Mouse (Mus musculus): ENCODE results near the gene P4ha3. TPM values are rescaled to one million over a fixed set of nuclear protein-coding genes. Genes with fewer than 3 reads are reported as not detected.
"Not testable (repeated sequence)": the region's sequence is repeated elsewhere in the genome, so short reads cannot be mapped to it uniquely, and the experiment has no call there.

Gene P4ha3
- total RNA-seq (2021) = 1 to 10 TPM; 1.2 to 1.4 TPM
- long read RNA-seq, experiment 1 = 0 reads
- long read RNA-seq, experiment 2 = 0 reads

- DNase-seq = no peak
Measured at GRCm38 (mm10) chr7:100285383-100285782, at the start of gene P4ha3. Gene P4ha3, plus strand, starts transcription at chr7:100285520.

DNA sequence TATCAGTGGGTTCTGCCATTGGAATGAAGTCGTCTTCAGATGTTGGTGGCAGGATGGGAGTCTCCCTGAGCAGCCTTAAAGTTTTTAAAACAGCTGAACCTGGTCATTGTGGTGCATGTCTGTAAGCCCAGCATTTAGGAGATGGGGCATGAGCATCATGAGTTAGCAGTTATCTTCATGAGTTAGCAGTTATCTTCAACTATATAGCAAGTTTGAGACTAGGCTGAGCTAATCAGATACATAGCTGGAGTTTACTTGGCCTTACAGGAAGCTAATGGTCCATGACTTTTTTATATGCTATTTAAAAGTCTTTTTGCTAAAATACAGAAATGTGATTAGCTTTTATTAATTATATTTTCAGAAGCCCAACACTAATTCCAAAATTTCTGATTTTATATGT is 47.0 kb upstream of the P4ha3 start:
- no peak for DNase-seq

DNA sequence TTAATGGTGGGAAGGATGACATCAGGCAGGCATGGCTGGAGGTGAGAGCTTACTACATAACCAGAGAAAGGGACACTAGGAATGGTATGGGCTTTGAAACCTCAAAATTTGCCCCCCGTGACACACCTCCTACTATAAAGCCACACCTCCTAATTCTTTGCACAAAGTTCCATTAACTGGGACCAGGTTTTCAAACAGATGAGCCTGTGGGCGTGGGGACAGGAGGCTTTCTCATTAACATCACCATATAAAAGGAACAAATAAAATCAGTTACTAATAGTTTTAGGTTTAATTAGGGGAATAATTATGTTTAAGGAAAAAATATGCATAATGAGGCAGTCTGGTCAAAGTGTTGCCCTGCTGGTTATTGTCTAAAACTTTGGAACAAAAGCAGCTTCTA is 44.7 kb upstream of the P4ha3 start:
- DNase-seq = no peak

GRCm38 (mm10) chr7:100243007-100243406 is 42.3 kb upstream of the P4ha3 start:
- no peak for DNase-seq

- DNase-seq = no peak
Measured at GRCm38 (mm10) chr7:100244225-100244624, 41.1 kb upstream of the P4ha3 start.

DNA sequence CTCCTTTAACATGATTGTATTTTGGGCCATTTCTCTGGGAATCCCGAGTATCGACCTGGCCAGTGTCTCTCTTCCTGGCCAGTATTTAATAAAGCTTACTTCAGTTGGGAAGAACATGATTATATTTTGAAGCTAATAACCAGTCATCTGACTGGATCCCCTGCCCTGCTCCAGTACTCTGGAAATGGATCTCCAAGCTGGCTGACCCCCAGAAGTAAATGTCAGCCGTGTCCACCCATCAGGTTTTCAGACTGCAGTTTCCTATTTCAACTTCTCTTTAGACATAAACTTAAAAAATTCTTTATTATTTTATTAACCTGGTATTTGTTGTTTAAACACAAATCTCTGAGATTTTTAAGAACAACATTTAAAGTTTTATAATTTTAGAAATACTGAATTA is 40.1 kb upstream of the P4ha3 start:
- DNase-seq = no peak

DNA sequence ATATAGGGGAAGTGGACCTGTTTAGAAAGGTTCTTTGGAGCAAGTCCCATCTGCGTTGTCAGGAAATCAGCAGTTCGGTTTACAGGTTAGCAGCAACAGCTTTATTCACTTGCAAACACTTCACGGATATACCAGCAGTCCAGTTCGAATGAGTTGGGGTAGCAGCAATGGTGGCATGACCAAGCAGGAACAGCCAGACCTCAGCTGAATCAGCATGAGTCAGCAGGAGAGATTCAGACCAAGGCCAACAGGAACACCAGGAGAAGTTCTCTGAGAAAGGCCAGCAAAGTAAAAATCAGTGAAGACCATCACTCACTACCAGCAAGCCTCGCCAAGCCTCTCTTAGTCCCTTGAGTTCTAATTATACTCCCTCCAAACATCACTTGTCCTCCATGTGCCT is 34.7 kb upstream of the P4ha3 start:
- DNase-seq = peak in 1 of 2 experiments; percentile 35

GRCm38 (mm10) chr7:100262350-100262749 is 23.0 kb upstream of the P4ha3 start:
- DNase-seq = peak in 1 of 2 experiments; percentile 26

DNA sequence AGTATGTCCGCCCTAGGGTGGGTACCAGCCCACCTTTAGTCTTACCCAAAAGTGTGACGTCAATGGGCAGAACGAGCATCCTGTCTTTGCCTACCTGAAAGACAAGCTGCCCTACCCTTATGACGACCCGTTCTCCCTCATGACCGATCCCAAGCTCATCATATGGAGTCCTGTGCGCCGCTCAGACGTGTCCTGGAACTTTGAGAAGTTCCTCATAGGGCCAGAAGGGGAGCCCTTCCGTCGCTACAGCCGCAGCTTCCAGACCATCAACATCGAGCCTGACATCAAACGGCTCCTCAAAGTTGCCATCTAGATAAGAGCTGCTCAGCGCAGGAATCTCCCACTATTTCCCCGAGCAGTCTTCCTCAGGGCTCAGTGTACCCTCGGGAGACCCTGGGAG is 20.4 kb upstream of the P4ha3 start:
- DNase-seq = not testable (repeated sequence)

GRCm38 (mm10) chr7:100272369-100272768 is 13.0 kb upstream of the P4ha3 start:
- no peak for DNase-seq

DNA sequence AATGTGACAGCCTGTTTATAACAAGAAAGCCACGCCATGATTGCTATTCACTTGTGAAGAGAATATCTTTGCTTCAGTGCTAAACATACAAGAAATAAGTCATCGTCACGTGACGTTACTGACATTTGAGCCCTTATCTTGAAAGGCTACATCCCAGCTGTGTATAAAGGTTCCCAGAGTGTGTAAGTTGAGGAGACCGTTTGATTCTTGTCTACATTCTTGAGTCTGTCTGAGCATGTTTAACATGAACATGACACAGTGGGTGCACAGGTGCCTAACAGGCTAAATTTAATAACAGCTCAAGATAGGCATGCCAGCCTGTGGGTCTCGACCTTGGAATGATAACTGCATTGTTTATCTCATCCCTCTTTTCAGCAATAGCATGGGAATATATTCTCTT is 10.8 kb upstream of the P4ha3 start:
- DNase-seq = no peak

DNA sequence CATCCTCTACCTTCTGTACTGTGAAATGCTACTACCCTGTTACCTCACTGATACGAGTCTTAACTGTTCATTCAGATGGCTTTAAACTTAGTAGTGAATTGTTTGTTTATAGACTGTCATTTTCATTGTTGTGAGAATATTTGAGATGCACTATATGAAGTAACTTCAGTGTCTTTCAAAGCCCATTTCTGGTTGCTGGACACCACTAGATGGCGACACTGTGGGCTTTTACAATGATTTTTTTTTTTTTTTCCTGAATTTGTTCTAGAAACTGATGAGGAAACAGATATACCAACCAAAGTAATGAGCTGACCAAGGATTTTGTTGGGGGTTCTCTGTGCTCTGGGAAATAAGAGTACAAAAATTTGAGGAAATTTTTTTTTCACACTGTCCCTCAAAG is 8.9 kb upstream of the P4ha3 start:
- peak in 1 of 2 experiments; percentile 14 for DNase-seq

GRCm38 (mm10) chr7:100279803-100280202 is 5.5 kb upstream of the P4ha3 start:
- DNase-seq = peak; percentile 31 to 44

GRCm38 (mm10) chr7:100281596-100281995 is 3.7 kb upstream of the P4ha3 start:
- no peak for DNase-seq

- DNase-seq = no peak
Measured at GRCm38 (mm10) chr7:100283298-100283697, 2.0 kb upstream of the P4ha3 start.

- DNase-seq = peak; percentile 79 to 80
Measured at GRCm38 (mm10) chr7:100287748-100288578, 2.6 kb downstream of the P4ha3 start.

DNA sequence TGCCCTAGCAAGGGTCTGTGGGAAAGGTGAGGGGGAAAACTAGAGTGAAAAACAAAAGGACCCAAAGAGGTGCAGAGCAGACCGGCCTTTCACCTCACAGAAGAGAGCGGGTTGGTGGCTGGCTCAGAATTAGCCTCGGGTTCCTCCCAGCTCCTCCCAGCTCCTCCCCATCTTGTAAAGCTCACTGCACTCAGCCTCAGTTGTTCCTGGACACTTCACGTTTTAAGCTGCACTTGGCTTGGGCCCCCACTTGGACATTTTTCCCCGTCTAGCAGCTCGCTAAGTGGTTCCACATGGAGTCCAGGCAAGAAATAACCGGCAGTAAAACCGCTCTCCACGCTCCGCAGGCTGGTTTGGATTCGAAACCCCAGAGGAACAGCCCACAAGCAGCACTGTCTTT is 3.3 kb downstream of the P4ha3 start:
- no peak for DNase-seq

- DNase-seq = no peak
Measured at GRCm38 (mm10) chr7:100293546-100293945, 8.2 kb downstream of the P4ha3 start.

GRCm38 (mm10) chr7:100295745-100296144 is 10.4 kb downstream of the P4ha3 start:
- DNase-seq = no peak

- no peak for DNase-seq
Measured at GRCm38 (mm10) chr7:100296699-100297098, 11.4 kb downstream of the P4ha3 start.

DNA sequence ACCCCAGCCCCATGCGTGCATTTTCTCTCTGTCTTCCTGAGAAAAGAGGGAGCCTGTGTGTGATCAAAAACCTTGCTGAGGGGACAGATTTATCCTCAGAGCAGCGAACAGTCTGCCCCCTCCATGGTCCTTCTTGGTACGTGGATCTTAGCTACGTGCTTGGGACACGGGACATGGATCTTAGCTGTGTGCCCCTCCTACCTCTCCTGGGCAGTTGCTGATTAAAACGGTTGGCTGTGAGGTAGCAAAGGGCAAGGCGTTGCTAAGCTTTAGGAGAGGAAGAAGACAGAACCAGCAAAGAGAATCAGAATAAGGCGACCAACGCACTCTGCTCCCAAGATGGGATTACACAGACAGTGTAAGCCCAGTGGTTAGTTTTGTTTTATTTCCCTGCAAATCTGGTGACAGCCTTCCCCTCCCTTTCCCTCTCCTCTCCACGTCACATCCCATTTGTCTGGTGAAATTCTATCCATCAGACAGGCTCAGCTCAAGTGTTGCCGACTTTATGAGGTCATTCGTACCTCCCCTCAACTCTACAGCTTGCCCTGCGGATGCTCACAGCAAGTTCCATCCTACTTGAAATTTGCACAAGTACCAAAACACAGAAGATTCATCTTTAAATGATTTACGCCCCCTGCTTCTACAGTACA is 13.7 kb downstream of the P4ha3 start:
- DNase-seq = no peak

DNA sequence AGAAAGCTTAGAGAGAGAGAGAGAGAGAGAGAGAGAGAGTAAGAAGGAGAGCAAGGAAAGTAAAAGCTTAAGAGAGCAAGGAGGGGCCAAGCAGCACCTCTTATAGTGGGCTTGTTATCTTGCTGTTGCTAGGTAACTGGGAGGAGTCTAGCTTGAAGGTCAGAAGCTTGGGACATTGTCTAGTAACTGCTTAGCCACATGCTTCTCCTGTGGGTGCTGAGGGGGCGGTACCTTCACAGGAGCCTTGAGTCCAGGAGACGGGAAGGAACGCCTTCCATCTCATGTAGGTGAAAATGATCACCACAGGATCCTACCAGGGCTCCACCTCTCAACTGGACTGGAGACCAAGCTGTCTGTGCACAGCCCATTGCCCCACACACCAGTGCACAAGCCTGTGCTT is 16.1 kb downstream of the P4ha3 start:
- no peak for DNase-seq

- peak; percentile 48 to 49 for DNase-seq
Measured at GRCm38 (mm10) chr7:100302316-100302715, 17.0 kb downstream of the P4ha3 start.

GRCm38 (mm10) chr7:100305894-100306293 is 20.6 kb downstream of the P4ha3 start:
- no peak for DNase-seq

All from adrenal gland, postnatal 36 days (tissue).